Mouse (Mus musculus): Measurements from ENCODE around the gene Cxcr2. TPM values are rescaled to one million over a fixed set of nuclear protein-coding genes. Genes with fewer than 3 reads are reported as not detected.

Gene Cxcr2
- polyA plus RNA-seq, 1 experiment from 2014 or later, result 0.21 TPM

- no peak overlapping the region for H3K9ac ChIP-seq (ENCODE audit: low read length)
- H3K4me2 ChIP-seq (ENCODE audit: low read depth, low read length), result no peak overlapping the region
- H3K4me1 ChIP-seq (replicated peaks; ENCODE audit: control insufficient read depth, insufficient read depth, low read length), result no peaks in the 10 kb centered on the region
- ATAC-seq (ENCODE audit: low read depth), result no peak
- no peaks in the 10 kb centered on the region for H3K9me3 ChIP-seq (ENCODE audit: control insufficient read depth, low read length)
- 64% methylated on average over 5 of the region's 6 CpGs for WGBS
- H3K27ac ChIP-seq (ENCODE audit: low read length), result no peak overlapping the region
- H3K4me3 ChIP-seq (ENCODE audit: low read length), result no peak overlapping the region
- no peaks in the 10 kb centered on the region for H3K27me3 ChIP-seq (ENCODE audit: control insufficient read depth, insufficient read depth, low read depth, low read length)
- no peaks in the 10 kb centered on the region for H3K36me3 ChIP-seq (ENCODE audit: control insufficient read depth, insufficient read depth, low read length)
Observed at GRCm38 (mm10) chr1:74133954-74134353, 19.8 kb upstream of the Cxcr2 start.

GRCm38 (mm10) chr1:74135326-74135950 lies 18.4 kb upstream of the Cxcr2 start:
- no peak for ATAC-seq (ENCODE audit: low read depth)
- H3K9me3 ChIP-seq (ENCODE audit: control insufficient read depth, low read length), result no peaks in the 10 kb centered on the region
- H3K27me3 ChIP-seq (ENCODE audit: control insufficient read depth, insufficient read depth, low read depth, low read length), result no peaks in the 10 kb centered on the region
- H3K4me3 ChIP-seq (ENCODE audit: low read length), result no peak overlapping the region
- no peak overlapping the region for H3K27ac ChIP-seq (ENCODE audit: low read length)
- no peaks in the 10 kb centered on the region for H3K36me3 ChIP-seq (ENCODE audit: control insufficient read depth, insufficient read depth, low read length)
- no peak overlapping the region for H3K4me2 ChIP-seq (ENCODE audit: low read depth, low read length)
- no peak overlapping the region for H3K9ac ChIP-seq (ENCODE audit: low read length)
- no peaks in the 10 kb centered on the region for H3K4me1 ChIP-seq (replicated peaks; ENCODE audit: control insufficient read depth, insufficient read depth, low read length)
- 64% methylated on average over 6 of the region's 6 CpGs for WGBS

- Histone ChIP-seq H3K4me2 (ENCODE audit: low read depth, low read length) (no peak overlapping the region), H3K9me3 (ENCODE audit: control insufficient read depth, low read length) (no peaks in the 10 kb centered on the region), H3K27me3 (ENCODE audit: control insufficient read depth, insufficient read depth, low read depth, low read length) (no peaks in the 10 kb centered on the region), H3K4me1 (replicated peaks; ENCODE audit: control insufficient read depth, insufficient read depth, low read length) (no peaks in the 10 kb centered on the region), H3K4me3 (ENCODE audit: low read length) (no peak overlapping the region), H3K27ac (ENCODE audit: low read length) (no peak overlapping the region), H3K9ac (ENCODE audit: low read length) (no peak overlapping the region), H3K36me3 (ENCODE audit: control insufficient read depth, insufficient read depth, low read length) (no peaks in the 10 kb centered on the region)
- ATAC-seq (ENCODE audit: low read depth), result no peak
- 50% methylated on average over 3 of the region's 3 CpGs for WGBS
Observed at GRCm38 (mm10) chr1:74139415-74139814, 14.4 kb upstream of the Cxcr2 start.

DNA sequence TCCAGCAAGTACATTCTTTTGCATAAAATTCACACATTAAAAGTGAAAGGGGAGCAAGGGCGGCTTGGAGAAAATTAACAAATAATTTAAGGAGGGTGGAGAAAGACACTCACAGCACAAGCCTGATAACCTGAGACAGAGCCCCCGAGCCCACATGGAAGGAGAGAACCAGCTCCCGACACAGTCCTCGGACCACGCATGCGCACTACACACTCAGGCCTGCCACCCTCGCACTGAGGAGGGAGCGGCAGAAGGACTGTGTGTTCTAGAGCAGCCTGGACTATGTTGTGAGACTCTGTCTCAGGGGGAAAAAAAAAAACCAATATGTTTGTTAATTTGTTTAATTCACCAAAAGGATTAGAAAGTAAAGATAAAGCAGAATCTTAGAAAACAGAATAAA lies 12.0 kb upstream of the Cxcr2 start:
- Histone ChIP-seq H3K4me3 (ENCODE audit: low read length) (no peak overlapping the region), H3K27me3 (ENCODE audit: control insufficient read depth, insufficient read depth, low read depth, low read length) (no peaks in the 10 kb centered on the region), H3K4me1 (replicated peaks; ENCODE audit: control insufficient read depth, insufficient read depth, low read length) (no peaks in the 10 kb centered on the region), H3K27ac (ENCODE audit: low read length) (no peak overlapping the region), H3K9me3 (ENCODE audit: control insufficient read depth, low read length) (no peaks in the 10 kb centered on the region), H3K4me2 (ENCODE audit: low read depth, low read length) (no peak overlapping the region), H3K9ac (ENCODE audit: low read length) (no peak overlapping the region), H3K36me3 (ENCODE audit: control insufficient read depth, insufficient read depth, low read length) (no peaks in the 10 kb centered on the region)
- ATAC-seq (ENCODE audit: low read depth), result no peak
- WGBS, result 75% methylated on average over 8 of the region's 8 CpGs

DNA sequence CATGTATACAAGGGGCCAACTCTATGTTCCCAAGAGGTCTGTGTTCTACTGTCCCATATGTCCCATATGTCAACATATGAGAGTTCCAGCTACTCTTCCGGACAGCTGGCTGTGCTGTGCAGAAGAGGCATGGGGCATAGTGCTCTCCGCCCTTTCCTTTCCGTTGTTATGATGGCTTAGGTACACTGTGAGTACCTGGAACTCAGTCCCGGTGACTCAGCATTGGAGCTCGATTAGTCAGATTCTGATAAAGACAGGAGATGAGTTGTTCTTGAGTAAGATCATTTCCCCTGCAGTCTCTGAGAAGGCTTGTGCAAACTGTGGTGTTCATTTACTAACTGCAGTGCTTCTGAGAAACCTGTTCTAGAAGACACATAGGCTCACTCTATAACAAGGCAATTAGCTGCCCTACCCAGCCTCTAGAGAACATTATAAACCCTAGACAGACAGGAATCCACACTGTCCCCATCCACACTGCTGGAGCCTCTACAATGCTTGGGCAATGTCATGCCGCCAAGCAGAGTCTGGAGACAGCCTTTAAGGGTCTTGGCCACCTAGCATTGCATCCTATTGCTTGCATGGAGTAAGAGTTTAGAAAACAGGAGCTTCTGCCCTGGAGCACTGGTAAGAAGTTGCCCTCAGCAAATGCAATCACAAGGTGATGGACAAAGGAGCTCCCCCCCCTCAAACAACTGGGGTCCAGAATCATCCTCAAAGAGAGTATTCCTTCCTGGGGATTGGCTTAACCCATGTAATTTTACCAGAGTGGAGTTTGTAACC lies 4.5 kb upstream of the Cxcr2 start:
- H3K4me1 ChIP-seq (replicated peaks; ENCODE audit: control insufficient read depth, insufficient read depth, low read length), result peaks cover 3% of the 10 kb centered on the region; the same call in 1 of the 2 replicates
- WGBS, result 80% methylated on average over 6 of the region's 6 CpGs
- H3K9ac ChIP-seq (ENCODE audit: low read length), result no peak overlapping the region
- no peak overlapping the region for H3K4me3 ChIP-seq (ENCODE audit: low read length)
- H3K9me3 ChIP-seq (ENCODE audit: control insufficient read depth, low read length), result no peaks in the 10 kb centered on the region
- H3K27me3 ChIP-seq (ENCODE audit: control insufficient read depth, insufficient read depth, low read depth, low read length), result no peaks in the 10 kb centered on the region
- H3K27ac ChIP-seq (ENCODE audit: low read length), result no peak overlapping the region
- ATAC-seq (ENCODE audit: low read depth), result no peak
- H3K36me3 ChIP-seq (ENCODE audit: control insufficient read depth, insufficient read depth, low read length), result no peaks in the 10 kb centered on the region
- no peak overlapping the region for H3K4me2 ChIP-seq (ENCODE audit: low read depth, low read length)

DNA sequence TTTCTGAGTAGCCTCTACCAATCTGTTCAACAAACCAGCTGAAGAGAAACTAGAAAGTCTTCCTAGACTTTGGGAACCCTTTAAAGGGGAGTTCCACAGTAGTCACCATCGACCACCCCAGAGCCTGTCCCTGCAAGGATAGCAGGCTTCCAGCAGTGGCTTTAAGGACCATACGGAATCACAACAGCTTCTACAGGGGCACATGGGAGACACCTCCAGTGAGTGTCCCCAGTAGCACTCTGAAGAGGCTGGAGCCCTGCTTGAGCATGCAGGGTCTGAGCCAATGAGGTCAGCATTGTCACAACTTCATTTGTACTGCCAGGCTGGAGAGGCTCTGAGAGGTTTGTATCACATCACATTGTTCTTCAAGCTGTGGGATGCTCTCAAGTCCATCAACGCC lies 3.7 kb upstream of the Cxcr2 start:
- no peaks in the 10 kb centered on the region for H3K36me3 ChIP-seq (ENCODE audit: control insufficient read depth, insufficient read depth, low read length)
- no peaks in the 10 kb centered on the region for H3K27me3 ChIP-seq (ENCODE audit: control insufficient read depth, insufficient read depth, low read depth, low read length)
- H3K4me2 ChIP-seq (ENCODE audit: low read depth, low read length), result no peak overlapping the region
- no peak overlapping the region for H3K27ac ChIP-seq (ENCODE audit: low read length)
- no peak overlapping the region for H3K9ac ChIP-seq (ENCODE audit: low read length)
- 76% methylated on average over 3 of the region's 3 CpGs for WGBS
- peaks cover 3% of the 10 kb centered on the region; the same call in 1 of the 2 replicates for H3K4me1 ChIP-seq (replicated peaks; ENCODE audit: control insufficient read depth, insufficient read depth, low read length)
- no peak for ATAC-seq (ENCODE audit: low read depth)
- no peak overlapping the region for H3K4me3 ChIP-seq (ENCODE audit: low read length)
- H3K9me3 ChIP-seq (ENCODE audit: control insufficient read depth, low read length), result no peaks in the 10 kb centered on the region

DNA sequence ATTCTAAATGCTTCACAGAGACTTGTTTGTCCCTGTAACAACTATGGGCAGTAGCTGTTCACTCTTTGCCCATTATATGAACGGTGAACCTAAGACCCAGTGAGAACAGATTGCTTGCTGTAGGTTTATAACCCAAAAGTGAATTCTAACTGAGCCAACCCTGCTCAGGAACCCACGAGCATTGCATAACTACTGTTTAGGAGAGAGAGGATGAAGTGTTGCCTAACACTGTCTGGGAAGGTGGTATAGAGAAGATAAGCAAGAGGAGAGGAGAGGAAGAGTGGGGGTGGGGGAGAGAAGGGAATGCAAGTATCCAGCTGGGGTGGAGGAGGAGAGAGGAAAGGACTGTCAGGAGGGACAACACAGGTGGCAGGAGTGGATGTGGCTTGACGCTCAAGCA lies 2.7 kb upstream of the Cxcr2 start:
- Histone ChIP-seq H3K4me2 (ENCODE audit: low read depth, low read length) (no peak overlapping the region), H3K9me3 (ENCODE audit: control insufficient read depth, low read length) (no peaks in the 10 kb centered on the region), H3K27me3 (ENCODE audit: control insufficient read depth, insufficient read depth, low read depth, low read length) (no peaks in the 10 kb centered on the region), H3K36me3 (ENCODE audit: control insufficient read depth, insufficient read depth, low read length) (no peaks in the 10 kb centered on the region), H3K4me1 (replicated peaks; ENCODE audit: control insufficient read depth, insufficient read depth, low read length) (peaks cover 3% of the 10 kb centered on the region; the same call in 1 of the 2 replicates), H3K4me3 (ENCODE audit: low read length) (no peak overlapping the region), H3K9ac (ENCODE audit: low read length) (no peak overlapping the region), H3K27ac (ENCODE audit: low read length) (no peak overlapping the region)
- ATAC-seq (ENCODE audit: low read depth), result no peak
- 40% methylated on average over 3 of the region's 3 CpGs for WGBS

GRCm38 (mm10) chr1:74155435-74156012 lies 1.7 kb downstream of the Cxcr2 start:
- 75% methylated on average over 6 of the region's 6 CpGs for WGBS
- no peak for ATAC-seq (ENCODE audit: low read depth)
- H3K4me3 ChIP-seq (ENCODE audit: low read length), result no peak overlapping the region
- H3K9ac ChIP-seq (ENCODE audit: low read length), result no peak overlapping the region
- H3K27me3 ChIP-seq (ENCODE audit: control insufficient read depth, insufficient read depth, low read depth, low read length), result no peaks in the 10 kb centered on the region
- no peak overlapping the region for H3K4me2 ChIP-seq (ENCODE audit: low read depth, low read length)
- H3K9me3 ChIP-seq (ENCODE audit: control insufficient read depth, low read length), result no peaks in the 10 kb centered on the region
- no peaks in the 10 kb centered on the region for H3K36me3 ChIP-seq (ENCODE audit: control insufficient read depth, insufficient read depth, low read length)
- H3K27ac ChIP-seq (ENCODE audit: low read length), result no peak overlapping the region
- peaks cover 6% of the 10 kb centered on the region; the same call in 1 of the 2 replicates for H3K4me1 ChIP-seq (replicated peaks; ENCODE audit: control insufficient read depth, insufficient read depth, low read length)

DNA sequence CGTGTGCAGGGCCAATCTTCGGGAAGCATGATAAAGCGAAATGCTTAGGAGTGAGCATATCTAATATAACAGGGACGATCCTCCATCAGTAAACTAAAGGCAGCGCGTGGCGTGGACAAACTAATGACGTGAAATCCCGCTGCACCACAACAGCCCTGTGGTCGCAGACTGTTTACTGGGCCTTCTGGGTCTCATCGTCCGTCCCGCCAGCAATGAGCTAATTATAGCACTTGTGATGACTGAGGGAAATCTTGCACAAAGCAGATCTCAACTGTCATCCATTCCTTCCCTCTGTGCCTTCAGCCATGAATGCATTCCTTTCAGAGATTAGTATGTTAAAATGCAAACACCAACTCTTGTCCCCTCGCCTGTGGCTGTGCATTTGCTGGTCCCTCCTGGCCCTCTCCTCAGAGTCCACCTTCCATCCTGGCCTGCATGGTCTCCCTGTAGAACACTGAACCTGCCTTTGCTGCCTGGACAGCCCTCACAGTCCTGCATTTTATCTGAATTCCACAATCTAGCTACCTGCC lies 2.7 kb downstream of the Cxcr2 start:
- peak; percentile 71; the same call in 1 of the 2 replicates for ATAC-seq (ENCODE audit: low read depth)
- WGBS, result 53% methylated on average over 14 of the region's 14 CpGs
- Histone ChIP-seq H3K36me3 (ENCODE audit: control insufficient read depth, insufficient read depth, low read length) (no peaks in the 10 kb centered on the region), H3K27ac (ENCODE audit: low read length) (peak overlapping the region; percentile 36), H3K9ac (ENCODE audit: low read length) (no peak overlapping the region), H3K4me1 (replicated peaks; ENCODE audit: control insufficient read depth, insufficient read depth, low read length) (peaks cover 6% of the 10 kb centered on the region; the same call in 1 of the 2 replicates), H3K4me2 (ENCODE audit: low read depth, low read length) (no peak overlapping the region), H3K4me3 (ENCODE audit: low read length) (no peak overlapping the region), H3K27me3 (ENCODE audit: control insufficient read depth, insufficient read depth, low read depth, low read length) (no peaks in the 10 kb centered on the region), H3K9me3 (ENCODE audit: control insufficient read depth, low read length) (no peaks in the 10 kb centered on the region)
